Mouse (Mus musculus) testis, adult 2 months (tissue): ENCODE data around the gene Ankmy2.

Experiments used
- CTCF ChIP-seq: fragments of 200-500 bp; IDR thresholded peaks from 2 replicates; pipeline ENCODE4 v1.5.1; 2012; ENCODE audit warnings: low read depth, mild to moderate bottlenecking, inconsistent platforms, low read length, moderate library complexity; ENCODE audit not compliant: control insufficient read depth, insufficient read depth, insufficient replicate concordance
- POLR2A ChIP-seq: fragments of 200-500 bp; IDR thresholded peaks from 2 replicates; pipeline ENCODE4 v1.6.1; 2012; ENCODE audit warnings: low read depth, mild to moderate bottlenecking, inconsistent platforms, low read length, moderate library complexity; ENCODE audit not compliant: control insufficient read depth

DNA sequence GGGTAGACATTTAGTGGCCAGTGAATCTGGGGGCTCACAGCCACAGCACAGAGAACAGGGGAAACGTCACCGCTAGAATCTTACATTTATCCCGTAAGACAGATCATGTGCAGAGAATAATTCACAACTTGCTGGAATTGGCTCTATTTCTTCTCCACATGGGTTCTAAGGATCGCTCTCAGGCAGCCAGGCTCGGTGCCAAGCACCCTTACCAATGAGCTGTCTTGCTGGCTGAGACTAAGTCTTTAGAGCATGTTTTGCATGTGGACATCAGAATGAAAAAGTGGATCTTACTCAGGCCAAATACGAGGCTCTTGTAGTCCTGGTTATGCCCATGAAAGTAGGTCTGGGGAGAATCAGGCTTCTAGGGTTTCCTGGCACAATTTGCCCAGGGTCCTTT lies 16.5 kb upstream of the Ankmy2 start:
- TF ChIP-seq CTCF (no peak), POLR2A (no peak)
